Mouse (Mus musculus): ENCODE data around the gene Cryl1. TPM values are rescaled to one million over a fixed set of nuclear protein-coding genes. Genes with fewer than 3 reads are reported as not detected.

Cryl1 gene
- polyA plus RNA-seq, 1 experiment from 2014 or later = 12.3 TPM

GRCm38 (mm10) chr14:57385667-57386066 lies 12.7 kb downstream of the Cryl1 start:
- ATAC-seq = no peak
- H3K4me1 ChIP-seq (ENCODE audit: control insufficient read depth, insufficient read depth, low read length) = no peaks in the 10 kb centered on the region
- no peaks in the 10 kb centered on the region for H3K36me3 ChIP-seq (ENCODE audit: control insufficient read depth, insufficient read depth, low read length)
- H3K9ac ChIP-seq (ENCODE audit: low read depth, low read length) = no peak overlapping the region
- H3K9me3 ChIP-seq (replicated peaks; ENCODE audit: control insufficient read depth, low read length, poor library complexity, severe bottlenecking) = no peaks in the 10 kb centered on the region
- H3K4me3 ChIP-seq (ENCODE audit: low read depth, low read length) = no peak overlapping the region
- 91% methylated on average over 5 of the region's 5 CpGs for WGBS
- H3K4me2 ChIP-seq (ENCODE audit: low read length) = no peak overlapping the region
- H3K27ac ChIP-seq (ENCODE audit: low read length) = no peak overlapping the region
- H3K27me3 ChIP-seq (ENCODE audit: control insufficient read depth, insufficient read depth, low read depth, low read length) = no peaks in the 10 kb centered on the region

DNA sequence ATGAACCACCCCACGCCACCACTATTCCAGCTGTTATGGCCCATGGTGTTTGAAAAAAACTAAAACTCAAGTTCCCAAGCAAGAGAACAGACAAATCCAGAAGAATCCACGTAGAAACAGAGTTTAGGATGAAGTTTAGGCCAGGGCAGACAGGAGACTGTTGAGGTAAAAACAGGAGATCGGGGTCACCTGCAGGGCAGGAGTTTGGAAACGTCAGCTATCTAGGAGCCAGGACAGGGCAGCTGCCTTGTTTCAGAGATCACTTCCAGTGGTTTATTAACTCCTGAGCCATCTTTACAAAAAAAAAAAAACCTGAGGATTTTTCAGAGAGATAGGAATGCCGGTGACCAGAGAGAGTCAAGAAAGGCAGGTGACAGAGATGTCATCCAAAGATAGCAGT lies 20.8 kb downstream of the Cryl1 start:
- no peak for ATAC-seq
- Histone ChIP-seq H3K4me1 (ENCODE audit: control insufficient read depth, insufficient read depth, low read length) (no peaks in the 10 kb centered on the region), H3K4me3 (ENCODE audit: low read depth, low read length) (no peak overlapping the region), H3K4me2 (ENCODE audit: low read length) (no peak overlapping the region), H3K27ac (ENCODE audit: low read length) (no peak overlapping the region), H3K36me3 (ENCODE audit: control insufficient read depth, insufficient read depth, low read length) (no peaks in the 10 kb centered on the region), H3K9ac (ENCODE audit: low read depth, low read length) (no peak overlapping the region), H3K27me3 (ENCODE audit: control insufficient read depth, insufficient read depth, low read depth, low read length) (no peaks in the 10 kb centered on the region), H3K9me3 (replicated peaks; ENCODE audit: control insufficient read depth, low read length, poor library complexity, severe bottlenecking) (no peaks in the 10 kb centered on the region)
- 88% methylated on average over 5 of the region's 5 CpGs for WGBS

- Histone ChIP-seq H3K36me3 (ENCODE audit: control insufficient read depth, insufficient read depth, low read length) (no peaks in the 10 kb centered on the region), H3K27me3 (ENCODE audit: control insufficient read depth, insufficient read depth, low read depth, low read length) (no peaks in the 10 kb centered on the region), H3K9me3 (replicated peaks; ENCODE audit: control insufficient read depth, low read length, poor library complexity, severe bottlenecking) (no peaks in the 10 kb centered on the region), H3K4me3 (ENCODE audit: low read depth, low read length) (no peak overlapping the region), H3K27ac (ENCODE audit: low read length) (no peak overlapping the region), H3K9ac (ENCODE audit: low read depth, low read length) (no peak overlapping the region), H3K4me1 (ENCODE audit: control insufficient read depth, insufficient read depth, low read length) (no peaks in the 10 kb centered on the region), H3K4me2 (ENCODE audit: low read length) (no peak overlapping the region)
- no peak for ATAC-seq
- WGBS = 86% methylated on average over 9 of the region's 9 CpGs
These were observed 21.4 kb downstream of the Cryl1 start for GRCm38 (mm10) chr14:57376956-57377355.

DNA sequence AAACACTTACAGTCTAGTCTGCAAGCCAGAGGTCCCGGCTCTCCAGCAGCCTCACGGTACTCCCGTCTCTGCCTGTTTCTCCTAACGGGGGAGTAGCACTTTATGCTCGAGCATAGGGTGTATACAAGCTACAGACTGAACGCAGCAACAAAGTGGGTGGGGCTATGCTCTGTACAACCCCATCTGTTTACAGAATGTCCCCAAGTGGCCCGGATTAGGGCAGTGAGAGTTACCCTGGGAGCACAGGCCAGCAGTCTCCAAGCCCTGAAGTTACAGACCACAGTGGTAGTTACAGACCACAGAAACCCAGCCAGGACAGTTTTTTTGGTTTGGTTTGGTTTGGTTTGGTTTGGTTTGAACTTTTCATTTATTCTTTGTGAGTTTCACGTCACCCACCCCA lies 22.3 kb downstream of the Cryl1 start:
- Histone ChIP-seq H3K9ac (ENCODE audit: low read depth, low read length) (no peak overlapping the region), H3K36me3 (ENCODE audit: control insufficient read depth, insufficient read depth, low read length) (no peaks in the 10 kb centered on the region), H3K4me2 (ENCODE audit: low read length) (no peak overlapping the region), H3K4me3 (ENCODE audit: low read depth, low read length) (no peak overlapping the region), H3K4me1 (ENCODE audit: control insufficient read depth, insufficient read depth, low read length) (no peaks in the 10 kb centered on the region), H3K27me3 (ENCODE audit: control insufficient read depth, insufficient read depth, low read depth, low read length) (no peaks in the 10 kb centered on the region), H3K27ac (ENCODE audit: low read length) (no peak overlapping the region), H3K9me3 (replicated peaks; ENCODE audit: control insufficient read depth, low read length, poor library complexity, severe bottlenecking) (no peaks in the 10 kb centered on the region)
- 81% methylated on average over 8 of the region's 8 CpGs for WGBS
- no peak for ATAC-seq

- 87% methylated on average over 9 of the region's 9 CpGs for WGBS
These were observed 23.1 kb downstream of the Cryl1 start for GRCm38 (mm10) chr14:57375205-57375604.

GRCm38 (mm10) chr14:57372348-57373102 lies 25.8 kb downstream of the Cryl1 start:
- peak; percentile 75 for ATAC-seq
- Histone ChIP-seq H3K4me1 (ENCODE audit: control insufficient read depth, insufficient read depth, low read length) (no peaks in the 10 kb centered on the region), H3K36me3 (ENCODE audit: control insufficient read depth, insufficient read depth, low read length) (no peaks in the 10 kb centered on the region), H3K4me2 (ENCODE audit: low read length) (no peak overlapping the region), H3K27me3 (ENCODE audit: control insufficient read depth, insufficient read depth, low read depth, low read length) (no peaks in the 10 kb centered on the region), H3K4me3 (ENCODE audit: low read depth, low read length) (no peak overlapping the region), H3K9ac (ENCODE audit: low read depth, low read length) (no peak overlapping the region), H3K9me3 (replicated peaks; ENCODE audit: control insufficient read depth, low read length, poor library complexity, severe bottlenecking) (no peaks in the 10 kb centered on the region), H3K27ac (ENCODE audit: low read length) (no peak overlapping the region)
- 52% methylated on average over 8 of the region's 8 CpGs for WGBS

More at GRCm38 (mm10) chr14:57375205-57375604, 23.1 kb downstream of the Cryl1 start:
- ATAC-seq = no peak
- Histone ChIP-seq H3K4me3 (ENCODE audit: low read depth, low read length) (no peak overlapping the region), H3K36me3 (ENCODE audit: control insufficient read depth, insufficient read depth, low read length) (no peaks in the 10 kb centered on the region), H3K27me3 (ENCODE audit: control insufficient read depth, insufficient read depth, low read depth, low read length) (no peaks in the 10 kb centered on the region), H3K4me1 (ENCODE audit: control insufficient read depth, insufficient read depth, low read length) (no peaks in the 10 kb centered on the region), H3K4me2 (ENCODE audit: low read length) (no peak overlapping the region), H3K9me3 (replicated peaks; ENCODE audit: control insufficient read depth, low read length, poor library complexity, severe bottlenecking) (no peaks in the 10 kb centered on the region), H3K9ac (ENCODE audit: low read depth, low read length) (no peak overlapping the region), H3K27ac (ENCODE audit: low read length) (no peak overlapping the region)

DNA sequence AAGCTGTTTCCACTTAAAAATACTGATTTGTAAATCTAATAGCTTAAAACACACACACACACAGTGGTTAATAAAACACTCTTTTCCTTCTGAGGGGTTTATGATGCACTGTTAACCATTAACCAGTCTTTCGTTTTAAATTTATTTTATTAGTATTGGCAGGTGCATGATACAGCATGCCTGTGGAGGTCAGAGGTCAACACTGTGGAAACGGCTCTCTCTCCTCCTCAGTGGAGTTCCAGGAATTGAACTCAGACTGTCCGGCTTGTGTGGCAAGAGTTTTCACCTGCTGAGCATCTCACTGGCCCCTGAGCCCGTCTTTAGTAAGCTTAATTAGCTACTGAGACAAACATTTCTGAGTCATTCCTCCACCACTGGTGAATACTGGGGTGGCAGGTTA lies 31.0 kb downstream of the Cryl1 start:
- 59% methylated on average over 4 of the region's 4 CpGs for WGBS

DNA sequence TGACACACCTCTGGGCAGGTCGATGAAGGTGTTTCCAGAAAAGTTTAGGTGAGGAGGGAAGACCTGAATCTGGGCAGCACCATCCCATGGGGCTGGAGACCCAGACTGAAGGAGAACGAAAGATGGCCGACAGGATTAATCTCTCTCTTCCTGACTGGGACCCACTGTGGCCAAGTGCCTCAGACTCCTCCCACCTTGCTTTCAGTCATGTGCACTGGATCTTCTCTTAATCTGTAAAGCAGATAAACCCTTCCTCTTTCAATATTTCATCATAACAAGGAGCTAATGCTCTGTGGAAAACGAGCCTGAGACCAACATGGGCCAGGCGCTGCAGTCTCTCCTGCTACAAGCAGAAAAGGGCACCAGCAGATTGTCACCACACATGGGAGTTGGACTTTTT lies 31.6 kb downstream of the Cryl1 start:
- Histone ChIP-seq H3K9me3 (replicated peaks; ENCODE audit: control insufficient read depth, low read length, poor library complexity, severe bottlenecking) (no peaks in the 10 kb centered on the region), H3K27me3 (ENCODE audit: control insufficient read depth, insufficient read depth, low read depth, low read length) (no peaks in the 10 kb centered on the region; the same call in 1 of the 2 replicates), H3K27ac (ENCODE audit: low read length) (no peak overlapping the region), H3K36me3 (ENCODE audit: control insufficient read depth, insufficient read depth, low read length) (no peaks in the 10 kb centered on the region), H3K4me3 (ENCODE audit: low read depth, low read length) (no peak overlapping the region), H3K9ac (ENCODE audit: low read depth, low read length) (no peak overlapping the region), H3K4me2 (ENCODE audit: low read length) (no peak overlapping the region), H3K4me1 (ENCODE audit: control insufficient read depth, insufficient read depth, low read length) (peaks cover 5% of the 10 kb centered on the region)
- 76% methylated on average over 5 of the region's 5 CpGs for WGBS
- no peak for ATAC-seq

More for the DNA sequence above, 31.0 kb downstream of the Cryl1 start:
- ATAC-seq = no peak
- no peak overlapping the region for H3K4me3 ChIP-seq (ENCODE audit: low read depth, low read length)
- no peak overlapping the region for H3K4me2 ChIP-seq (ENCODE audit: low read length)
- H3K36me3 ChIP-seq (ENCODE audit: control insufficient read depth, insufficient read depth, low read length) = no peaks in the 10 kb centered on the region
- peaks cover 5% of the 10 kb centered on the region for H3K4me1 ChIP-seq (ENCODE audit: control insufficient read depth, insufficient read depth, low read length)
- no peaks in the 10 kb centered on the region for H3K9me3 ChIP-seq (replicated peaks; ENCODE audit: control insufficient read depth, low read length, poor library complexity, severe bottlenecking)
- H3K9ac ChIP-seq (ENCODE audit: low read depth, low read length) = no peak overlapping the region
- H3K27ac ChIP-seq (ENCODE audit: low read length) = no peak overlapping the region
- no peaks in the 10 kb centered on the region for H3K27me3 ChIP-seq (ENCODE audit: control insufficient read depth, insufficient read depth, low read depth, low read length)

DNA sequence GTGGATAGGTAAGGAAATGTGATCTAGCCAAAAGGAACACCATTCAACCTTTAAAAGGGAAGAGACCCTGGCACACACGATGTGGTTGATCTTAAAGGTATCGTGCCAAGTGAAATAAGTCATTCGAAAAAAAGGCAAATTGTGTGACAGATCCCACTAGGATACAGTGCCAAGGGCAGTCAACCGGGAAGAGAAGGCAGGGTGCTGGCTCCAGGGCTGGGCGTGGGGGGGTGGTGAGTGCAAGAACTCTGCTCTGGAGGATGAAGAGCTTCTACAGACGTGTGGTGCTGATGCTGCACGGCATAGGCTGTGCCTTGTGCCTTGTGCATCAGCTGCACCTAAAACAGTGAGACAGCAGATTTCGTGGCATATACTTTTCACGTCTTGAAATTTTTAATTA lies 33.0 kb downstream of the Cryl1 start:
- Histone ChIP-seq H3K27ac (ENCODE audit: low read length) (no peak overlapping the region), H3K4me1 (ENCODE audit: control insufficient read depth, insufficient read depth, low read length) (peaks cover 5% of the 10 kb centered on the region), H3K4me2 (ENCODE audit: low read length) (no peak overlapping the region), H3K4me3 (ENCODE audit: low read depth, low read length) (no peak overlapping the region), H3K9ac (ENCODE audit: low read depth, low read length) (no peak overlapping the region), H3K36me3 (ENCODE audit: control insufficient read depth, insufficient read depth, low read length) (no peaks in the 10 kb centered on the region), H3K9me3 (replicated peaks; ENCODE audit: control insufficient read depth, low read length, poor library complexity, severe bottlenecking) (no peaks in the 10 kb centered on the region), H3K27me3 (ENCODE audit: control insufficient read depth, insufficient read depth, low read depth, low read length) (no peaks in the 10 kb centered on the region; the same call in 1 of the 2 replicates)
- 88% methylated on average over 9 of the region's 9 CpGs for WGBS
- no peak for ATAC-seq

Data from midbrain, embryonic 16.5 days (tissue).